Mouse (Mus musculus) liver, embryonic 11.5 days (tissue): ENCODE measurements at regions not wholly inside any gene's neighbourhood (a gene's known extent, or its start where the extent isn't known, plus 50 kb on each side); places are given as distances from the start of the nearest gene placed in this dataset.

ENCODE experiments used
- ATAC-seq: fragments of 200-750 bp; cut with Nextera tagmentation; replicated peaks from 2 replicates; pipeline ENCODE4 v1.8.0; 2017; ENCODE audit warnings: moderate number of reproducible peaks, mild to moderate bottlenecking, moderate TSS enrichment, moderate library complexity; ENCODE audit not compliant: low FRiP score
- DNase-seq: peaks from one replicate; pipeline ENCODE4 v3.0.0-alpha.2; 2017; ENCODE audit warnings: low spot score
- H3K27ac ChIP-seq: fragments of 300-500 bp; sonication (generic); 2 replicates; pipeline ENCODE4 v1.5.1; 2014; ENCODE audit warnings: mild to moderate bottlenecking, low read depth, low read length, control low read depth
- H3K27me3 ChIP-seq: fragments of 300-500 bp; sonication (generic); replicated peaks from 2 replicates; pipeline ENCODE4 v1.6.1; 2014; ENCODE audit warnings: low read length, mixed read lengths; ENCODE audit not compliant: control insufficient read depth, insufficient read depth
- H3K36me3 ChIP-seq: fragments of 300-500 bp; sonication (generic); 2 replicates; pipeline ENCODE4 v1.6.1; 2014; ENCODE audit warnings: mild to moderate bottlenecking, low read length, moderate library complexity, mixed read lengths; ENCODE audit not compliant: control insufficient read depth, insufficient read depth
- H3K4me1 ChIP-seq: fragments of 300-500 bp; sonication (generic); replicated peaks from 2 replicates; pipeline ENCODE4 v1.6.1; 2014; ENCODE audit warnings: low read length, mixed read lengths; ENCODE audit not compliant: control insufficient read depth, insufficient read depth
- H3K4me2 ChIP-seq: fragments of 300-500 bp; sonication (generic); 2 replicates; pipeline ENCODE4 v1.6.1; 2014; ENCODE audit warnings: mild to moderate bottlenecking, control low read depth, moderate library complexity
- H3K4me3 ChIP-seq: fragments of 300-500 bp; sonication (generic); 2 replicates; pipeline ENCODE4 v1.5.1; 2014; ENCODE audit warnings: low read depth, low read length, control low read depth
- H3K9ac ChIP-seq: fragments of 300-500 bp; sonication (generic); 2 replicates; pipeline ENCODE4 v1.6.1; 2014; ENCODE audit warnings: low read depth, low read length, control low read depth
- H3K9me3 ChIP-seq: fragments of 300-500 bp; sonication (generic); 2 replicates; pipeline ENCODE4 v1.6.1; 2016; ENCODE audit warnings: low read length, inconsistent platforms, mixed read lengths; ENCODE audit not compliant: control insufficient read depth
- WGBS: fragments of 180-500 bp; shearing (Covaris S2); extraction: QIAGEN DNeasy Blood & Tissue Kit; methylation state at CpG from one replicate; pipeline ENCODE4 v1.1.7; 2014; 5-methylcytosine and 5-hydroxymethylcytosine counted together

GRCm38 (mm10) chr12:110025171-110025570, 253.7 kb upstream of the Dio3 start:
- Histone ChIP-seq H3K36me3 (no peaks in the 10 kb centered on the region), H3K9ac (no peak overlapping the region), H3K9me3 (no peaks in the 10 kb centered on the region), H3K4me3 (no peak overlapping the region), H3K4me2 (peak overlapping the region; percentile 11), H3K27ac (peak overlapping the region; percentile 58), H3K4me1 (peaks cover 2% of the 10 kb centered on the region; the same call in 1 of the 2 replicates), H3K27me3 (no peaks in the 10 kb centered on the region)
- DNase-seq (no peak), ATAC-seq (no peak)
- 81% methylated on average over 7 of the region's 7 CpGs for WGBS

- Histone ChIP-seq H3K9ac (no peak overlapping the region), H3K27me3 (no peaks in the 10 kb centered on the region), H3K9me3 (no peaks in the 10 kb centered on the region), H3K27ac (no peak overlapping the region), H3K4me1 (peaks cover 2% of the 10 kb centered on the region; the same call in 1 of the 2 replicates), H3K36me3 (no peaks in the 10 kb centered on the region), H3K4me2 (no peak overlapping the region), H3K4me3 (no peak overlapping the region)
- 80% methylated on average over 11 of the region's 11 CpGs for WGBS
- ATAC-seq (no peak), DNase-seq (no peak)
These were observed 252.7 kb upstream of the Dio3 start for GRCm38 (mm10) chr12:110026033-110026750.

- H3K4me1 ChIP-seq = peaks cover 2% of the 10 kb centered on the region; the same call in 1 of the 2 replicates
- no peak for DNase-seq
- no peak overlapping the region for H3K4me3 ChIP-seq
- H3K27ac ChIP-seq = no peak overlapping the region
- WGBS = 64% methylated on average over 6 of the region's 6 CpGs
- no peak overlapping the region for H3K4me2 ChIP-seq
- no peaks in the 10 kb centered on the region for H3K36me3 ChIP-seq
- no peak for ATAC-seq
- no peaks in the 10 kb centered on the region for H3K27me3 ChIP-seq
- H3K9ac ChIP-seq = no peak overlapping the region
- H3K9me3 ChIP-seq = no peaks in the 10 kb centered on the region
These were observed 251.5 kb upstream of the Dio3 start for GRCm38 (mm10) chr12:110027345-110027744.

- peaks cover 2% of the 10 kb centered on the region; the same call in 1 of the 2 replicates for H3K4me1 ChIP-seq
- DNase-seq (no peak), ATAC-seq (no peak)
- H3K27me3 ChIP-seq = no peaks in the 10 kb centered on the region
- H3K36me3 ChIP-seq = no peaks in the 10 kb centered on the region
- H3K27ac ChIP-seq = no peak overlapping the region
- no peak overlapping the region for H3K4me2 ChIP-seq
- 74% methylated on average over 12 of the region's 12 CpGs for WGBS
- H3K4me3 ChIP-seq = no peak overlapping the region
- no peaks in the 10 kb centered on the region for H3K9me3 ChIP-seq
- H3K9ac ChIP-seq = no peak overlapping the region
These were observed 250.9 kb upstream of the Dio3 start for GRCm38 (mm10) chr12:110027976-110028375.

- Histone ChIP-seq H3K27me3 (no peaks in the 10 kb centered on the region), H3K4me3 (no peak overlapping the region), H3K36me3 (no peaks in the 10 kb centered on the region), H3K9ac (no peak overlapping the region), H3K9me3 (no peaks in the 10 kb centered on the region), H3K4me1 (0 out of 2 replicates have a peak, but pooled peaks cover 2% of the 10 kb centered on the region), H3K4me2 (no peak overlapping the region), H3K27ac (0 out of 2 replicates have a peak overlapping the region, but pooled peaks have one; percentile 15)
- WGBS = 46% methylated on average over 9 of the region's 9 CpGs
- ATAC-seq = no peak
- no peak for DNase-seq
These were observed 250.2 kb upstream of the Dio3 start for GRCm38 (mm10) chr12:110028646-110029045.

GRCm38 (mm10) chr12:110031326-110031725, 247.5 kb upstream of the Dio3 start:
- Histone ChIP-seq H3K4me1 (0 out of 2 replicates have a peak, but pooled peaks cover 2% of the 10 kb centered on the region), H3K9me3 (no peaks in the 10 kb centered on the region), H3K4me3 (no peak overlapping the region), H3K9ac (no peak overlapping the region), H3K4me2 (no peak overlapping the region), H3K36me3 (no peaks in the 10 kb centered on the region), H3K27ac (no peak overlapping the region), H3K27me3 (no peaks in the 10 kb centered on the region)
- 54% methylated on average over 6 of the region's 6 CpGs for WGBS
- no peak for DNase-seq
- ATAC-seq = no peak

GRCm38 (mm10) chr12:110035171-110035570, 243.7 kb upstream of the Dio3 start:
- no peak overlapping the region for H3K4me3 ChIP-seq
- H3K4me1 ChIP-seq = no peaks in the 10 kb centered on the region
- WGBS = 71% methylated on average over 8 of the region's 8 CpGs
- H3K9me3 ChIP-seq = no peaks in the 10 kb centered on the region
- no peaks in the 10 kb centered on the region for H3K27me3 ChIP-seq
- ATAC-seq (no peak), DNase-seq (no peak)
- no peak overlapping the region for H3K4me2 ChIP-seq
- H3K36me3 ChIP-seq = no peaks in the 10 kb centered on the region
- no peak overlapping the region for H3K9ac ChIP-seq
- no peak overlapping the region for H3K27ac ChIP-seq

DNA sequence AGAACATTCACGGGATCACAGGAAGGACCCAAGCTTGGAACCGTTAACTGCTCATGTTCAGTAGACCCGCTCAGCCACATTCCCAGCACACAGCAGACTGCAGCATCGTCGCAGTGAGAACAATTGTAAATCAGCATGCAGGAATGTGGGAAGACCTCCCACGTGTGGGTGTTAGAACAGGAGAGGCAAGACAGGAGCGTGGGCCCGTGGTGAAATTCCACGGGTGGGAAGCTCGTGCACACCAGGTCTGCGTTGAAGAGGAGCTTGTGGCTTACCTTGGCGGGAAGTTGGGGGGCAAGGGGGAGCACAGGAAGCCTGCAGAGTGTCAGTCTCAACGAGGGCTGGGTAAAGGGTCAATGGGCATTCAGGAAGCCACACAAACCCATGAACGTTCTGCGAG, 238.2 kb upstream of the Dio3 start:
- Histone ChIP-seq H3K9me3 (no peaks in the 10 kb centered on the region), H3K27me3 (no peaks in the 10 kb centered on the region; the same call in 1 of the 2 replicates), H3K4me3 (no peak overlapping the region), H3K9ac (no peak overlapping the region), H3K27ac (no peak overlapping the region), H3K36me3 (no peaks in the 10 kb centered on the region), H3K4me1 (no peaks in the 10 kb centered on the region), H3K4me2 (no peak overlapping the region)
- WGBS = 58% methylated on average over 15 of the region's 15 CpGs
- ATAC-seq (no peak), DNase-seq (no peak)

GRCm38 (mm10) chr12:110041782-110042181, 237.1 kb upstream of the Dio3 start:
- Histone ChIP-seq H3K9me3 (no peaks in the 10 kb centered on the region), H3K4me2 (no peak overlapping the region)
- no peak for ATAC-seq

More at GRCm38 (mm10) chr12:110041782-110042181, 237.1 kb upstream of the Dio3 start:
- Histone ChIP-seq H3K4me3 (no peak overlapping the region), H3K4me1 (no peaks in the 10 kb centered on the region), H3K9ac (no peak overlapping the region), H3K36me3 (no peaks in the 10 kb centered on the region), H3K27ac (no peak overlapping the region), H3K27me3 (no peaks in the 10 kb centered on the region; the same call in 1 of the 2 replicates)
- WGBS = 54% methylated on average over 3 of the region's 3 CpGs
- DNase-seq = no peak
